Mouse (Mus musculus) myocyte (in vitro differentiated cells): Measurements from ENCODE around the gene Plcb1.

ENCODE experiments used
- CEBPB ChIP-seq: IDR thresholded peaks from 2 replicates; pipeline ENCODE4 v1.6.1; 2011; ENCODE audit warnings: mild to moderate bottlenecking, moderate library complexity; ENCODE audit not compliant: poor library complexity, insufficient read depth, severe bottlenecking
- E2F4 ChIP-seq: IDR thresholded peaks from one replicate; pipeline ENCODE4 v1.6.1; 2011; ENCODE audit warnings: mild to moderate bottlenecking, control low read depth, moderate library complexity; ENCODE audit not compliant: insufficient read depth
- MAX ChIP-seq: IDR thresholded peaks from one replicate; pipeline ENCODE4 v1.6.1; 2011; ENCODE audit warnings: low read depth, mild to moderate bottlenecking, control low read depth
- MYOD1 ChIP-seq, 3 experiments: IDR thresholded peaks; one replicate each; pipeline ENCODE4 v1.6.1; 2011; ENCODE audit warnings: control low read depth in 2 of 3, low read depth in 2 of 3, mild to moderate bottlenecking in 2 of 3, moderate library complexity in 1 of 3; ENCODE audit not compliant: insufficient read length in 2 of 3, control insufficient read depth in 1 of 3
- MYOG ChIP-seq, 3 experiments: IDR thresholded peaks; one replicate each; pipeline ENCODE4 v1.6.1; 2011; ENCODE audit warnings: control low read depth in 2 of 3, low read depth in 2 of 3, mild to moderate bottlenecking in 2 of 3; ENCODE audit not compliant: insufficient read length in 2 of 3, control insufficient read depth in 1 of 3, insufficient read depth in 1 of 3
- POLR2A ChIP-seq: IDR thresholded peaks from one replicate; pipeline ENCODE4 v1.6.1; 2011; ENCODE audit warnings: low read depth, mild to moderate bottlenecking, control low read depth, moderate library complexity; ENCODE audit not compliant: insufficient read length
- POLR2AphosphoS2 ChIP-seq: IDR thresholded peaks from one replicate; pipeline ENCODE4 v1.6.1; 2011; ENCODE audit warnings: low read depth, control low read depth; ENCODE audit not compliant: insufficient read length
- REST ChIP-seq: IDR thresholded peaks from one replicate; pipeline ENCODE4 v1.6.1; 2011; ENCODE audit warnings: mild to moderate bottlenecking, control low read depth, moderate library complexity; ENCODE audit not compliant: insufficient read depth, insufficient read length
- SRF ChIP-seq: IDR thresholded peaks from one replicate; pipeline ENCODE4 v1.6.1; 2011; ENCODE audit warnings: low read depth; ENCODE audit not compliant: control insufficient read depth, insufficient read length
- TCF12 ChIP-seq: IDR thresholded peaks from one replicate; pipeline ENCODE4 v1.6.1; 2011; ENCODE audit warnings: mild to moderate bottlenecking, control low read depth; ENCODE audit not compliant: poor library complexity, insufficient read depth, severe bottlenecking
- TCF3 ChIP-seq: IDR thresholded peaks from one replicate; pipeline ENCODE4 v1.6.1; 2011; ENCODE audit warnings: low read depth, control low read depth; ENCODE audit not compliant: insufficient read length
- USF1 ChIP-seq: IDR thresholded peaks from one replicate; pipeline ENCODE4 v1.6.1; 2011; ENCODE audit warnings: low read depth, mild to moderate bottlenecking, control low read depth, moderate library complexity

DNA sequence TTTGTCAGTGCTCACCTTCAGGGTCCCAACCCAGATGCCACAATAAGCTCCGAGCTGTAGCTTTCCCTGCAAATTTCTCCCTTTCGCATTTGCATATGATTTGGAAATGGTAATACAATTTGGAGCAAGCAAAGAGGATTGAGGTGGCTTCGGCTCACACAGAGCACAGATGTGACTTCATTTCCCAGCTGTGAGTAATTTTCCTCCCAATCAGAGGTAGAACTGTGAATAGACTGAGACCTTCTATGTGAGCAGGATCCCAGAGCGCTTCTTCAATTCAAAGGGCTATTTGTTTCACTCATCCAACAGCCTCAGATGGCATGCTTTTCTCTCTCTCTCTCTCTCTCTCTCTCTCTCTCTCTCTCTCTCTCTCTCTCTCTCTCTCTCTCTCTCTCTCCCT is 367.4 kb downstream of the Plcb1 start:
- no peak for TF ChIP-seq TCF12
- TF ChIP-seq USF1: no peak
- no peak for TF ChIP-seq POLR2A
- TF ChIP-seq SRF: no peak
- TF ChIP-seq MAX: no peak
- no peak for TF ChIP-seq E2F4
- no peak for TF ChIP-seq MYOD1 (IDR thresholded peaks at IDR 0.05; ENCODE audit: control insufficient read depth in 1 of 3, insufficient read length in 2 of 3, low read depth in 2 of 3)
- TF ChIP-seq CEBPB: no peak
- no peak for TF ChIP-seq REST
- TF ChIP-seq TCF3: no peak
- no peak for TF ChIP-seq MYOG (IDR thresholded peaks at IDR 0.05; ENCODE audit: control insufficient read depth in 1 of 3, insufficient read depth in 1 of 3, insufficient read length in 2 of 3, low read depth in 2 of 3)
- TF ChIP-seq POLR2AphosphoS2: no peak
